Mouse (Mus musculus): Measurements from ENCODE around the gene Lrig1. TPM values are rescaled to one million over a fixed set of nuclear protein-coding genes. Genes with fewer than 3 reads are reported as not detected.

The Lrig1 gene
- polyA plus RNA-seq, 1 experiment from 2014 or later, result 8.1 TPM

GRCm38 (mm10) chr6:94620801-94621301, 79.1 kb downstream of the Lrig1 start:
- Histone ChIP-seq H3K27me3 (replicated peaks; ENCODE audit: insufficient read depth, low read length) (no peaks in the 10 kb centered on the region), H3K36me3 (ENCODE audit: insufficient read depth, low read length) (peaks cover 10% of the 10 kb centered on the region; the same call in 1 of the 2 replicates), H3K4me2 (replicated peaks; ENCODE audit: low read depth, low read length) (no peak overlapping the region), H3K9ac (replicated peaks; ENCODE audit: low read depth) (no peak overlapping the region), H3K9me3 (ENCODE audit: low read length) (no peaks in the 10 kb centered on the region), H3K27ac (ENCODE audit: low read length) (no peak overlapping the region), H3K4me1 (ENCODE audit: insufficient read depth, low read depth, low read length) (no peaks in the 10 kb centered on the region), H3K4me3 (ENCODE audit: low read depth, low read length) (no peak overlapping the region)
- TF ChIP-seq CTCF (IDR thresholded peaks at IDR 0.05) (no peak), EP300 (IDR thresholded peaks at IDR 0.05) (no peak)
- WGBS, result 76% methylated on average over 9 of the region's 9 CpGs
- no peak for DNase-seq (ENCODE audit: low spot score)
- ATAC-seq, result no peak

GRCm38 (mm10) chr6:94620287-94620686, 79.7 kb downstream of the Lrig1 start:
- H3K4me3 ChIP-seq (ENCODE audit: low read depth, low read length), result no peak overlapping the region
- no peaks in the 10 kb centered on the region for H3K4me1 ChIP-seq (ENCODE audit: insufficient read depth, low read depth, low read length)
- DNase-seq (ENCODE audit: low spot score) (no peak), ATAC-seq (no peak)
- H3K9me3 ChIP-seq (ENCODE audit: low read length), result no peaks in the 10 kb centered on the region
- 84% methylated on average over 6 of the region's 6 CpGs for WGBS
- TF ChIP-seq CTCF (IDR thresholded peaks at IDR 0.05) (no peak), EP300 (IDR thresholded peaks at IDR 0.05) (no peak)
- H3K36me3 ChIP-seq (ENCODE audit: insufficient read depth, low read length), result peaks cover 10% of the 10 kb centered on the region; the same call in 1 of the 2 replicates
- H3K27ac ChIP-seq (ENCODE audit: low read length), result no peak overlapping the region
- H3K27me3 ChIP-seq (replicated peaks; ENCODE audit: insufficient read depth, low read length), result no peaks in the 10 kb centered on the region
- no peak overlapping the region for H3K9ac ChIP-seq (replicated peaks; ENCODE audit: low read depth)
- H3K4me2 ChIP-seq (replicated peaks; ENCODE audit: low read depth, low read length), result no peak overlapping the region

- WGBS, result 87% methylated on average over 5 of the region's 5 CpGs
- Histone ChIP-seq H3K9ac (replicated peaks; ENCODE audit: low read depth) (no peak overlapping the region), H3K4me3 (ENCODE audit: low read depth, low read length) (no peak overlapping the region), H3K36me3 (ENCODE audit: insufficient read depth, low read length) (peaks cover 10% of the 10 kb centered on the region; the same call in 1 of the 2 replicates), H3K9me3 (ENCODE audit: low read length) (no peaks in the 10 kb centered on the region), H3K4me1 (ENCODE audit: insufficient read depth, low read depth, low read length) (no peaks in the 10 kb centered on the region), H3K4me2 (replicated peaks; ENCODE audit: low read depth, low read length) (no peak overlapping the region), H3K27me3 (replicated peaks; ENCODE audit: insufficient read depth, low read length) (no peaks in the 10 kb centered on the region), H3K27ac (ENCODE audit: low read length) (no peak overlapping the region)
- no peak for DNase-seq (ENCODE audit: low spot score)
- no peak for ATAC-seq
- no peak for TF ChIP-seq EP300 (IDR thresholded peaks at IDR 0.05)
- TF ChIP-seq CTCF (IDR thresholded peaks at IDR 0.05), result no peak
Observed at GRCm38 (mm10) chr6:94618671-94619070, 81.3 kb downstream of the Lrig1 start.

GRCm38 (mm10) chr6:94615936-94616335, 84.0 kb downstream of the Lrig1 start:
- no peak overlapping the region for H3K27ac ChIP-seq (ENCODE audit: low read length)
- H3K4me2 ChIP-seq (replicated peaks; ENCODE audit: low read depth, low read length), result no peak overlapping the region
- no peaks in the 10 kb centered on the region for H3K4me1 ChIP-seq (ENCODE audit: insufficient read depth, low read depth, low read length)
- no peak for DNase-seq (ENCODE audit: low spot score)
- no peak for ATAC-seq
- 64% methylated on average over 4 of the region's 4 CpGs for WGBS
- no peaks in the 10 kb centered on the region for H3K9me3 ChIP-seq (ENCODE audit: low read length)
- TF ChIP-seq EP300 (IDR thresholded peaks at IDR 0.05), result no peak
- no peak for TF ChIP-seq CTCF (IDR thresholded peaks at IDR 0.05)
- no peak overlapping the region for H3K9ac ChIP-seq (replicated peaks; ENCODE audit: low read depth)
- no peaks in the 10 kb centered on the region for H3K27me3 ChIP-seq (replicated peaks; ENCODE audit: insufficient read depth, low read length)
- peaks cover 3% of the 10 kb centered on the region; the same call in 1 of the 2 replicates for H3K36me3 ChIP-seq (ENCODE audit: insufficient read depth, low read length)
- H3K4me3 ChIP-seq (ENCODE audit: low read depth, low read length), result no peak overlapping the region

- Histone ChIP-seq H3K4me1 (ENCODE audit: insufficient read depth, low read depth, low read length) (no peaks in the 10 kb centered on the region), H3K9me3 (ENCODE audit: low read length) (no peaks in the 10 kb centered on the region), H3K9ac (replicated peaks; ENCODE audit: low read depth) (no peak overlapping the region), H3K36me3 (ENCODE audit: insufficient read depth, low read length) (peaks cover 3% of the 10 kb centered on the region; the same call in 1 of the 2 replicates), H3K27ac (ENCODE audit: low read length) (no peak overlapping the region), H3K27me3 (replicated peaks; ENCODE audit: insufficient read depth, low read length) (no peaks in the 10 kb centered on the region), H3K4me3 (ENCODE audit: low read depth, low read length) (no peak overlapping the region), H3K4me2 (replicated peaks; ENCODE audit: low read depth, low read length) (no peak overlapping the region)
- no peak for ATAC-seq
- WGBS, result 84% methylated on average over 6 of the region's 6 CpGs
- TF ChIP-seq CTCF (IDR thresholded peaks at IDR 0.05), result no peak
- no peak for TF ChIP-seq EP300 (IDR thresholded peaks at IDR 0.05)
- no peak for DNase-seq (ENCODE audit: low spot score)
Observed at GRCm38 (mm10) chr6:94614346-94614745, 85.6 kb downstream of the Lrig1 start.

- Histone ChIP-seq H3K27ac (ENCODE audit: low read length) (no peak overlapping the region), H3K36me3 (ENCODE audit: insufficient read depth, low read length) (peaks cover under 1% of the 10 kb centered on the region; the same call in 1 of the 2 replicates)
Observed at GRCm38 (mm10) chr6:94613235-94613895, 86.6 kb downstream of the Lrig1 start.

More at GRCm38 (mm10) chr6:94613235-94613895, 86.6 kb downstream of the Lrig1 start:
- H3K27me3 ChIP-seq (replicated peaks; ENCODE audit: insufficient read depth, low read length), result no peaks in the 10 kb centered on the region
- DNase-seq (ENCODE audit: low spot score) (no peak), ATAC-seq (no peak)
- no peak overlapping the region for H3K4me2 ChIP-seq (replicated peaks; ENCODE audit: low read depth, low read length)
- no peak for TF ChIP-seq EP300 (IDR thresholded peaks at IDR 0.05)
- TF ChIP-seq CTCF (IDR thresholded peaks at IDR 0.05), result no peak
- no peak overlapping the region for H3K9ac ChIP-seq (replicated peaks; ENCODE audit: low read depth)
- H3K9me3 ChIP-seq (ENCODE audit: low read length), result no peaks in the 10 kb centered on the region
- H3K4me1 ChIP-seq (ENCODE audit: insufficient read depth, low read depth, low read length), result no peaks in the 10 kb centered on the region
- H3K4me3 ChIP-seq (ENCODE audit: low read depth, low read length), result no peak overlapping the region
- 75% methylated on average over 6 of the region's 6 CpGs for WGBS

Data from lung, postnatal 0 days (tissue).